Mouse (Mus musculus): Measurements from ENCODE around the gene Alg9. TPM values are rescaled to one million over a fixed set of nuclear protein-coding genes. Genes with fewer than 3 reads are reported as not detected.

The Alg9 gene
- polyA plus RNA-seq, 2 experiments, result 33.2 to 35.9 TPM

DNA sequence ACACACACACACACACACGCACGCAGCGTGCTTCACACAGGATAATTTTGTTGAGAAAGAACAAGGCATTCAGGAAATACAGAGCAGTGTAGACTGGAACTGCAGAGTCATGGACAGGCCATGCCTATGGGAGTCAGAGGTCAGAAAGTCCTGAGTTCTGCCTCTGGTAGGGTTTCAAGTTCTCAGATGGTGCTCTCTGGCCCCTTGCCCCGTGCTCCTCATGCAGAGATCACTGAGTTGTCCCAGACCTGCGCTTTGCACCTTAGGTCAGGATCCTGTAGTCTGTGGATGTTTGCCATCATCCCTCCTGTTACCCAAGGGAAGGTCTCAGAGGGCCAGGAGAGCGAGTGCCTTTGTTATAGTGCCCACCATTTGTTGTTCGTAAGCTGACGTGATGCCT lies 22.0 kb downstream of the Alg9 start:
- Histone ChIP-seq H3K9me3 (ENCODE audit: control insufficient read depth, low read length) (no peaks in the 10 kb centered on the region), H3K4me2 (replicated peaks; ENCODE audit: low read depth, low read length, severe bottlenecking) (no peak overlapping the region), H3K27me3 (ENCODE audit: control insufficient read depth, insufficient read depth, low read length) (no peaks in the 10 kb centered on the region), H3K36me3 (ENCODE audit: control insufficient read depth, insufficient read depth, low read length) (peaks cover 53% of the 10 kb centered on the region), H3K9ac (ENCODE audit: low read depth, low read length, severe bottlenecking) (no peak overlapping the region), H3K4me3 (replicated peaks; ENCODE audit: low read length) (no peak overlapping the region), H3K4me1 (ENCODE audit: control insufficient read depth, insufficient read depth, low read length) (no peaks in the 10 kb centered on the region), H3K27ac (replicated peaks; ENCODE audit: low read depth, low read length) (no peak overlapping the region)
- no peak for DNase-seq (ENCODE audit: low spot score)
- WGBS, result 82% methylated on average over 8 of the region's 8 CpGs
- no peak for ATAC-seq (ENCODE audit: low FRiP score, low read depth)
- no peak for TF ChIP-seq POLR2A (IDR thresholded peaks at IDR 0.05; ENCODE audit: borderline replicate concordance, extremely low read depth, insufficient read depth, insufficient read length)

DNA sequence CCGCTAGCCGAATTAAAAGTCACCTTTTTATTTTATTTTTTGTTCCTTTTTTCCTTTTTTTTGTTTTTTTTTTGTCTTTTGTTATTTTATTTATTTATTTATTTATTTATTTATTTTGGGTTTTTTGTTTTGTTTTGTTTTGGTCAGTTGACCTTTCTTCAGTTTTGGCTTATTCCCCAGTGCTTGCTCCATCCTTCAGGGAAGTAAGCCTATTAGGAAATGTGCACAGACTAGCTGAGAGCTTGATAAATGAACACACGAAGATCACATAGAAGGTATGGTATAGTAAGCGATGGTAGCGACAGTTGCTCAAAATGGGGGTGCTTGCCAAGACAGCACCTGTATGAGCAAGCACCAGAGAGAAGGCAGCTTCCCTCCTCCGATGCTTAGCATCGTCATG lies 22.8 kb downstream of the Alg9 start:
- WGBS, result 96% methylated on average over 7 of the region's 7 CpGs

DNA sequence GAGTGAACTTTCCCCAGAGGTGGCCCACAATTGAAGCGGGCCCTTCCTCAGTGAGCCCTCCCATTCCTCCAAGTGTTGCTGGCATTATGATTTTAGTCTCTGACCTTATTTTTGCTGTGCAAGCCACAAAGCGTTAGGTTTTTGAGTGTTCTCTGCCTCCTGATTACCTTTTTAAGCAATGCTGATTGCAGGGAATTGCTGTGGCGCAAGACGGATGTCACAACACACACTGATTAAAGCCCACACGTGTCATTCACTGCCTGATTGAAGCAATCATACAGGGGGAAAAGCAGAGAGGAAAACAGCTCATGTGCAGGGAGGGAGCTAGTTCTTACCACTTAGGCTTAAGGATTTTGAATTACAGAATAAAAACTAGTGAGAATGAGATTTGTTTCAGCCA lies 23.5 kb downstream of the Alg9 start:
- Histone ChIP-seq H3K9me3 (ENCODE audit: control insufficient read depth, low read length) (no peaks in the 10 kb centered on the region), H3K4me1 (ENCODE audit: control insufficient read depth, insufficient read depth, low read length) (no peaks in the 10 kb centered on the region), H3K4me3 (replicated peaks; ENCODE audit: low read length) (no peak overlapping the region), H3K9ac (ENCODE audit: low read depth, low read length, severe bottlenecking) (no peak overlapping the region), H3K27ac (replicated peaks; ENCODE audit: low read depth, low read length) (no peak overlapping the region), H3K36me3 (ENCODE audit: control insufficient read depth, insufficient read depth, low read length) (peaks cover 56% of the 10 kb centered on the region), H3K4me2 (replicated peaks; ENCODE audit: low read depth, low read length, severe bottlenecking) (no peak overlapping the region), H3K27me3 (ENCODE audit: control insufficient read depth, insufficient read depth, low read length) (no peaks in the 10 kb centered on the region)
- no peak for ATAC-seq (ENCODE audit: low FRiP score, low read depth)
- DNase-seq (ENCODE audit: low spot score), result no peak
- TF ChIP-seq POLR2A (IDR thresholded peaks at IDR 0.05; ENCODE audit: borderline replicate concordance, extremely low read depth, insufficient read depth, insufficient read length), result no peak
- 80% methylated on average over 5 of the region's 5 CpGs for whole genome bisulfite sequencing

More for the DNA sequence above, 22.8 kb downstream of the Alg9 start:
- Histone ChIP-seq H3K4me1 (ENCODE audit: control insufficient read depth, insufficient read depth, low read length) (no peaks in the 10 kb centered on the region), H3K27ac (replicated peaks; ENCODE audit: low read depth, low read length) (no peak overlapping the region), H3K4me3 (replicated peaks; ENCODE audit: low read length) (no peak overlapping the region), H3K9ac (ENCODE audit: low read depth, low read length, severe bottlenecking) (no peak overlapping the region), H3K36me3 (ENCODE audit: control insufficient read depth, insufficient read depth, low read length) (peaks cover 52% of the 10 kb centered on the region), H3K9me3 (ENCODE audit: control insufficient read depth, low read length) (no peaks in the 10 kb centered on the region), H3K27me3 (ENCODE audit: control insufficient read depth, insufficient read depth, low read length) (no peaks in the 10 kb centered on the region), H3K4me2 (replicated peaks; ENCODE audit: low read depth, low read length, severe bottlenecking) (no peak overlapping the region)
- no peak for TF ChIP-seq POLR2A (IDR thresholded peaks at IDR 0.05; ENCODE audit: borderline replicate concordance, extremely low read depth, insufficient read depth, insufficient read length)
- no peak for DNase-seq (ENCODE audit: low spot score)
- no peak for ATAC-seq (ENCODE audit: low FRiP score, low read depth)

DNA sequence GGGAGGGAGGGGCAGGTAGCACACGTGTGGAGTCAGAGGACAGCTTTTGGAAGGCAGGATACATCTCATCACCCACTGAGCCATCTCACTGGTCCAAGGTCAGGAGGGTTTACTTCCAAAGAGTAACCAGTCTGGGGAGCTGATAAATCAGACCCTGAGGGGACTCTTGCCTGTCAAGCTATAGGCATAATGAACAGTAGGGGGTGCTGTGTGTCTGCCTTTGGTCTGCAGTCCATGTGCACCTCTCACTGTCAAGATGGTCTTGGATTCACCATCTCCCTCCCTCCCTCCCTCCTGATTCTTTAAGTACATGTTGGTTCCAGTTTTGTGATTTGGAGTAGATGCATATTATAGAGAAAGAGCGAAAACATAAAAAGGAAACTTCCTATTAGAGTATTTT lies 26.2 kb downstream of the Alg9 start:
- peaks cover 78% of the 10 kb centered on the region for H3K36me3 ChIP-seq (ENCODE audit: control insufficient read depth, insufficient read depth, low read length)

DNA sequence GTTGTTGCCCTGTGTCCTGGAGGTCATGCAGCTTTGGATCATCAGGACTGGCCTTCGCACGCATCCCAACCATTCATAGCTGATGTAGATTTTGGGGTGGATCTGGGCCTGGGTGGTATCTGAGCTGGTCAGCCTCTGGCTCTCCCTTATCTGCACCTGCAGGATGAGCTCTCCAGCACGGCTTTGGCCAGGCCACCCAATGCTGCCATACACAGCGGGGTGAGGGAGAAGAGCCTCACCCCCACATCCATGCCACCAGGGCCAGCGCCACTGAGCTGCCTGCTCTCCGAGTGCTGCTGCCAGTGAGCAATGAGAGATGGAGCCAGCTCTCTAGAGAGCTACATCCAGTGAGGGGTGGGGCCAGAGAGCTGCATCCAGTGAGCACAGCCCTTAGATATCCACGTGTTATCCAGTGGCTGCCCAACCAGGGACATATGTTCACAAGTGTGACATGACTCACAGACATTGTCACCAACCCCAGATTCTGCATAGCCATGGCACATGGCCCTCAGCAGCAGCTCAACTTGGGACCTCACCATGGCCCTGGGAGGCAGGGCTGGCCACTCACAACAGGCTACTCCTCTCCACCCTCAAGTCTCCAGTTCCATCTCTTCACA lies 28.3 kb downstream of the Alg9 start:
- Histone ChIP-seq H3K9ac (ENCODE audit: low read depth, low read length, severe bottlenecking) (no peak overlapping the region), H3K27ac (replicated peaks; ENCODE audit: low read depth, low read length) (no peak overlapping the region), H3K4me1 (ENCODE audit: control insufficient read depth, insufficient read depth, low read length) (no peaks in the 10 kb centered on the region), H3K27me3 (ENCODE audit: control insufficient read depth, insufficient read depth, low read length) (no peaks in the 10 kb centered on the region), H3K4me3 (replicated peaks; ENCODE audit: low read length) (no peak overlapping the region), H3K36me3 (ENCODE audit: control insufficient read depth, insufficient read depth, low read length) (peaks cover 79% of the 10 kb centered on the region), H3K4me2 (replicated peaks; ENCODE audit: low read depth, low read length, severe bottlenecking) (no peak overlapping the region), H3K9me3 (ENCODE audit: control insufficient read depth, low read length) (no peaks in the 10 kb centered on the region)
- no peak for TF ChIP-seq POLR2A (IDR thresholded peaks at IDR 0.05; ENCODE audit: borderline replicate concordance, extremely low read depth, insufficient read depth, insufficient read length)
- ATAC-seq (ENCODE audit: low FRiP score, low read depth), result no peak
- no peak for DNase-seq (ENCODE audit: low spot score)
- WGBS, result 88% methylated on average over 7 of the region's 7 CpGs

More for the DNA sequence above, 26.2 kb downstream of the Alg9 start:
- no peak for ATAC-seq (ENCODE audit: low FRiP score, low read depth)
- Histone ChIP-seq H3K9me3 (ENCODE audit: control insufficient read depth, low read length) (no peaks in the 10 kb centered on the region), H3K4me1 (ENCODE audit: control insufficient read depth, insufficient read depth, low read length) (no peaks in the 10 kb centered on the region), H3K4me2 (replicated peaks; ENCODE audit: low read depth, low read length, severe bottlenecking) (no peak overlapping the region), H3K27ac (replicated peaks; ENCODE audit: low read depth, low read length) (no peak overlapping the region), H3K9ac (ENCODE audit: low read depth, low read length, severe bottlenecking) (no peak overlapping the region), H3K4me3 (replicated peaks; ENCODE audit: low read length) (no peak overlapping the region), H3K27me3 (ENCODE audit: control insufficient read depth, insufficient read depth, low read length) (no peaks in the 10 kb centered on the region)
- DNase-seq (ENCODE audit: low spot score), result peak; percentile 49
- TF ChIP-seq POLR2A (IDR thresholded peaks at IDR 0.05; ENCODE audit: borderline replicate concordance, extremely low read depth, insufficient read depth, insufficient read length), result no peak
- WGBS, result 63% methylated on average over 2 of the region's 2 CpGs
